Mouse (Mus musculus): ENCODE data around the gene St6galnac5.

DNA sequence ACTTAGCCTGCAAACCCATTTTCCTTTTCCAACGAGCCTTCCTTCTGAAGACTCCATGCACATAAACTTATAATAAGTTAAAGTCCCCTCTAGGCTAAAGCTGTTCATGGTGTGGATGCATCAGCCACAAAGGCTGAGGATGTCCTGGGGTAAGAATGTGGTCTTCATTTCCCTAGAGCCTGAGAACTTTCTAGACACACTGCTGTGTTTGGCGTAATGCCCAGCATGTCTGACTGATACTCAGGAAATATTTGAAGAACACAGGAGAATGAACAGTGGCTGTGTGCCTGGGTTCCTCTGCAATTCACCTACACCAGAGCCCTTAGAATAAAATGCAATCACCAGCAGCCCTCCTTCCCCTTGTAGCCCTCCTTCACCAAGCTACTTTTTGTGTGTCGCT lies 150.7 kb downstream of the St6galnac5 start:
- no peak for TF ChIP-seq NANOG (IDR thresholded peaks at IDR 0.05; ENCODE audit: borderline replicate concordance, low read length)
- TF ChIP-seq CTCF (conservative IDR thresholded peaks at IDR 0.05; ENCODE audit: low read length): no peak
- no peak for TF ChIP-seq POU5F1 (IDR thresholded peaks at IDR 0.05; ENCODE audit: borderline replicate concordance, low read length)

Measured in E14TG2a.4 (cell line).